8 mouse cellular contexts compared by ENCODE assay signal in genomic region chr7:25753643-25754438, GRCm38 (mm10). TPM values are rescaled to one million over a fixed set of nuclear protein-coding genes. Genes with fewer than 3 reads are reported as not detected.
DNase-seq lines count a peak whose midpoint lies in the region; ATAC-seq and TF ChIP-seq lines count a peak whose summit lies in the region.

No protein-coding gene starts in this region.

- peaks cover 28% of the 10 kb centered on the region for H3K36me3 ChIP-seq in forebrain, postnatal 0 days (ENCODE audit: insufficient read depth)
- H3K36me3 ChIP-seq in limb, embryonic 10.5 days, result peaks cover 42% of the 10 kb centered on the region
- H3K36me3 ChIP-seq in midbrain, postnatal 0 days (ENCODE audit: insufficient read depth, low read length), result peaks cover 19% of the 10 kb centered on the region

- no peak for ATAC-seq in forebrain, postnatal 0 days
- ATAC-seq in midbrain, postnatal 0 days (ENCODE audit: low FRiP score), result peak; percentile 1; the same call in 1 of the 2 replicates

- peak overlapping the region; percentile 90 for H3K4me2 ChIP-seq in forebrain, postnatal 0 days (ENCODE audit: low read depth)
- peak overlapping the region; percentile 70 for H3K4me2 ChIP-seq in midbrain, postnatal 0 days (ENCODE audit: low read depth, low read length, poor library complexity, severe bottlenecking)

- H3K4me1 ChIP-seq in forebrain, postnatal 0 days (ENCODE audit: insufficient read depth), result peaks cover 15% of the 10 kb centered on the region
- H3K4me1 ChIP-seq in limb, embryonic 10.5 days, result peaks cover 17% of the 10 kb centered on the region
- H3K4me1 ChIP-seq in midbrain, postnatal 0 days (ENCODE audit: insufficient read depth, low read length), result peaks cover 8% of the 10 kb centered on the region

- H3K9ac ChIP-seq in forebrain, postnatal 0 days, result peak overlapping the region; percentile 99
- H3K9ac ChIP-seq in midbrain, postnatal 0 days (replicated peaks; ENCODE audit: low read length, poor library complexity, severe bottlenecking), result peak overlapping the region; percentile 95

- no peak for DNase-seq in gastrocnemius, adult 2 months
- DNase-seq in gastrocnemius, adult 18-20 months (ENCODE audit: low spot score), result no peak
- peak; percentile 17 for DNase-seq in urinary bladder, postnatal 25 days (ENCODE audit: low spot score)
- no peak for DNase-seq in urinary bladder, postnatal 10 days (ENCODE audit: low spot score)
- no peak for DNase-seq in forebrain, postnatal 0 days
- DNase-seq in limb, embryonic 10.5 days (ENCODE audit: low spot score), result no peak
- DNase-seq in midbrain, postnatal 0 days (ENCODE audit: low spot score), result peak; percentile 5
- DNase-seq in layer of hippocampus, adult 18-20 months (ENCODE audit: low spot score in 2 of 2), result no peak

- H3K9me3 ChIP-seq in forebrain, postnatal 0 days (ENCODE audit: low read length), result no peaks in the 10 kb centered on the region
- H3K9me3 ChIP-seq in limb, embryonic 10.5 days (replicated peaks), result no peaks in the 10 kb centered on the region
- H3K9me3 ChIP-seq in midbrain, postnatal 0 days (ENCODE audit: low read length), result no peaks in the 10 kb centered on the region

- WGBS in forebrain, postnatal 0 days, result under 1% methylated on average over 46 of the region's 46 CpGs
- WGBS in limb, embryonic 10.5 days, result under 1% methylated on average over 46 of the region's 46 CpGs
- WGBS in midbrain, postnatal 0 days, result under 1% methylated on average over 46 of the region's 46 CpGs

- peak overlapping the region; percentile 76 for H3K4me3 ChIP-seq in gastrocnemius, adult 2 months
- H3K4me3 ChIP-seq in forebrain, postnatal 0 days (ENCODE audit: low read depth, low read length), result peak overlapping the region; percentile 99
- peak overlapping the region; percentile 99 for H3K4me3 ChIP-seq in limb, embryonic 10.5 days
- peak overlapping the region; percentile 98 for H3K4me3 ChIP-seq in midbrain, postnatal 0 days (ENCODE audit: low read depth, low read length)

- peak overlapping the region; percentile 97 for H3K27ac ChIP-seq in gastrocnemius, adult 2 months
- H3K27ac ChIP-seq in forebrain, postnatal 0 days (ENCODE audit: low read depth, low read length), result peak overlapping the region; percentile 99
- H3K27ac ChIP-seq in limb, embryonic 10.5 days, result peak overlapping the region; percentile 99
- H3K27ac ChIP-seq in midbrain, postnatal 0 days (ENCODE audit: low read depth, low read length), result peak overlapping the region; percentile 96

- intact Hi-C loops in gastrocnemius, adult 2 months (cut with DNase I), result loop anchor here (5.0 to 10.0 kb wide), 2 partner anchors 37 to 679 kb away; partner anchors contain the start of genes Ccdc97, Grik5 and Zfp574

- TF ChIP-seq CTCF in gastrocnemius, adult 2 months (IDR thresholded peaks at IDR 0.05), result no peak
- TF ChIP-seq CTCF in forebrain, postnatal 0 days (IDR thresholded peaks at IDR 0.05; ENCODE audit: low read depth), result no peak
- no peak for TF ChIP-seq CTCF in midbrain, postnatal 0 days (IDR thresholded peaks at IDR 0.05)

- no peaks in the 10 kb centered on the region for H3K27me3 ChIP-seq in forebrain, postnatal 0 days (ENCODE audit: insufficient read depth, low read length)
- no peaks in the 10 kb centered on the region for H3K27me3 ChIP-seq in limb, embryonic 10.5 days (ENCODE audit: low read depth, poor library complexity, severe bottlenecking)
- H3K27me3 ChIP-seq in midbrain, postnatal 0 days (ENCODE audit: insufficient read depth, low read length), result no peaks in the 10 kb centered on the region

RNA-seq across cellular contexts. Expression of gene Hnrnpul1, which starts 0.7 kb away (rescaled TPM):
- 10 to 100 TPM; 66.3 to 72.8 TPM for total RNA-seq in gastrocnemius, adult 2 months (2021)
- total RNA-seq in gastrocnemius, adult 18-20 months (2021), result 10 to 100 TPM; 69.1 to 73.4 TPM
- 110 and 144 TPM in 2 replicates for total RNA-seq in forebrain, postnatal 0 days (2014; rRNA removed)
- 47.3 and 47.9 TPM in 2 replicates for polyA plus RNA-seq in forebrain, postnatal 0 days (2015; fragmentation: Nextera tagmentation; extraction: Ambion mirVana)
- 61.7 and 67.7 TPM in 2 replicates for polyA plus RNA-seq in limb, embryonic 10.5 days (2016; fragmentation: Nextera tagmentation; extraction: Ambion mirVana)
- total RNA-seq in midbrain, postnatal 0 days (2014; rRNA removed), result 117 and 126 TPM in 2 replicates
- 41.8 and 47.8 TPM in 2 replicates for polyA plus RNA-seq in midbrain, postnatal 0 days (2015; fragmentation: Nextera tagmentation; extraction: Ambion mirVana)
- 100 to 1,000 TPM in 1 of 2 experiments, 10 to 100 TPM in 1; 99.1 to 110 TPM for total RNA-seq in layer of hippocampus, adult 18-20 months (2021)

RNA-seq across cellular contexts. Expression of gene Axl, which starts 34.7 kb away (rescaled TPM):
- total RNA-seq in gastrocnemius, adult 2 months (2021), result 10 to 100 TPM; 39.9 to 48.6 TPM
- total RNA-seq in gastrocnemius, adult 18-20 months (2021), result 10 to 100 TPM; 27.6 to 42.7 TPM
- 15.8 and 17.7 TPM in 2 replicates for total RNA-seq in forebrain, postnatal 0 days (2014; rRNA removed)
- polyA plus RNA-seq in forebrain, postnatal 0 days (2015; fragmentation: Nextera tagmentation; extraction: Ambion mirVana), result 14.6 and 16.1 TPM in 2 replicates
- 19.4 and 28.1 TPM in 2 replicates for polyA plus RNA-seq in limb, embryonic 10.5 days (2016; fragmentation: Nextera tagmentation; extraction: Ambion mirVana)
- total RNA-seq in midbrain, postnatal 0 days (2014; rRNA removed), result 22.2 and 28.1 TPM in 2 replicates
- 16.5 and 20.7 TPM in 2 replicates for polyA plus RNA-seq in midbrain, postnatal 0 days (2015; fragmentation: Nextera tagmentation; extraction: Ambion mirVana)
- 10 to 100 TPM; 38.2 to 45.2 TPM for total RNA-seq in layer of hippocampus, adult 18-20 months (2021)

RNA-seq across cellular contexts. Expression of gene Ccdc97, which starts 35.0 kb away (rescaled TPM):
- 10 to 100 TPM; 39.4 to 44.3 TPM for total RNA-seq in gastrocnemius, adult 2 months (2021)
- 10 to 100 TPM; 42.1 to 43.5 TPM for total RNA-seq in gastrocnemius, adult 18-20 months (2021)
- total RNA-seq in forebrain, postnatal 0 days (2014; rRNA removed), result 21.1 and 37.6 TPM in 2 replicates
- polyA plus RNA-seq in forebrain, postnatal 0 days (2015; fragmentation: Nextera tagmentation; extraction: Ambion mirVana), result 31.7 and 32.0 TPM in 2 replicates
- polyA plus RNA-seq in limb, embryonic 10.5 days (2016; fragmentation: Nextera tagmentation; extraction: Ambion mirVana), result 31.5 and 32.3 TPM in 2 replicates
- 27.0 and 38.3 TPM in 2 replicates for total RNA-seq in midbrain, postnatal 0 days (2014; rRNA removed)
- polyA plus RNA-seq in midbrain, postnatal 0 days (2015; fragmentation: Nextera tagmentation; extraction: Ambion mirVana), result 29.1 and 34.4 TPM in 2 replicates
- total RNA-seq in layer of hippocampus, adult 18-20 months (2021), result 10 to 100 TPM; 63.4 to 65.6 TPM

Comparison
In these comparisons a context has a peak if more than half of its experiments do, and no peak if none do; other contexts are left out.
1. DNase-seq: peak in urinary bladder, postnatal 25 days (single experiment) and midbrain, postnatal 0 days (single experiment); none in gastrocnemius, adult 2 months (single experiment), gastrocnemius, adult 18-20 months (single experiment), urinary bladder, postnatal 10 days (single experiment), forebrain, postnatal 0 days (single experiment), limb, embryonic 10.5 days (single experiment) and layer of hippocampus, adult 18-20 months (0 of 2).
2. Peak in every context shown above with its lines, with median percentiles within 50 percentile points of each other: H3K27ac ChIP-seq and H3K4me3 ChIP-seq.